Comparison of ENCODE assay signal across 8 mouse cellular contexts in the genomic region with DNA sequence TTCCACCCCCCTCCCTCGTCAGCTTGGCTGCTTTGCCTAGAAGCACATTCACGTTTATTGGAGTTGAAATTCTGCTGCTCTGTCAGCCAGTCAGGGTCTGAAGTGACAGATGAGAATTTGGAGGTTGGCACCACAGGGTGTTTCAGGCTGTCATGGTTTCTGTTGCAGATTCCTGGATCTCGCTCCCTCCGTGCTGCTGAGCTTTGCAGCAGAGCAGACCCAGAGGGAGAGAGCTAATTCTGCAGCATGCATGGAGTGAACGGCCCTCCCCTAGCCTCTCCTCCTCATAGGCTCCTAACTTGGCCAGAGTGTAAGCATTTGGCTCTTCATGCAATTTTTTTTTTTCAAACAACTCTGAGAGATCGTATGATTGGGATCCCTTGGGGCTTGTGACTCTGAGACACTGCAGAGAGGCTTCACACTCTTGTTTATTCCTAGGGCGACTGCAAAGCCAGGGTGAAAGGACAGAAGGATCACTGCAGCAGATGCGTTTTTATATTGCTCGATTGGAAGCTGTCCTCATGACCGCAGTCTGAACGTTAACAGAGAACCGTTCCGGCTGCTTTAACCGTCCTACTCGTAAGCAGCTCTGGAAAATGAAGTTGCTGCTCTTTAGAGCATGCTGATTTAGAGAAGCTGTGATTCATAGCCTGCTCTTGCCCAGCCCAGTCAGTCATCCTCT. TPM values are rescaled to one million over a fixed set of nuclear protein-coding genes. Genes with fewer than 3 reads are reported as not detected.
DNase-seq lines count a peak whose midpoint lies in the region; ATAC-seq lines count a peak whose summit lies in the region.

TSS of gene Sparcl1 (minus strand) at position 243 of the 682 bp plus-strand sequence.

- peak within 1 kb of the TSS; percentile 51 for H3K9ac ChIP-seq in embryonic facial prominence, embryonic 14.5 days (ENCODE audit: low read depth, low read length)
- H3K9ac ChIP-seq in limb, embryonic 12.5 days (replicated peaks): no peak within 1 kb of the TSS; the same call in 1 of the 2 replicates
- peak within 1 kb of the TSS; percentile 58 for H3K9ac ChIP-seq in neural tube, embryonic 14.5 days (replicated peaks; ENCODE audit: low read depth, low read length)

- H3K4me2 ChIP-seq in embryonic facial prominence, embryonic 14.5 days (ENCODE audit: low read depth, low read length): peak within 1 kb of the TSS; percentile 48
- peak within 1 kb of the TSS; percentile 41 for H3K4me2 ChIP-seq in limb, embryonic 12.5 days
- H3K4me2 ChIP-seq in neural tube, embryonic 14.5 days (ENCODE audit: low read depth, low read length): peak within 1 kb of the TSS; percentile 42

- H3K4me1 ChIP-seq in embryonic facial prominence, embryonic 14.5 days (ENCODE audit: control insufficient read depth, insufficient read depth, low read length): peaks cover 49% of the 10 kb centered on the region
- peaks cover 37% of the 10 kb centered on the region for H3K4me1 ChIP-seq in limb, embryonic 12.5 days (replicated peaks)
- H3K4me1 ChIP-seq in neural tube, embryonic 14.5 days (ENCODE audit: control insufficient read depth, insufficient read depth, low read length): peaks cover 29% of the 10 kb centered on the region

- peak; percentile 39; the same call in 1 of the 2 replicates for ATAC-seq in embryonic facial prominence, embryonic 14.5 days (ENCODE audit: low read depth)
- no peak; the same call in 1 of the 2 replicates for ATAC-seq in limb, embryonic 12.5 days (ENCODE audit: insufficient number of reproducible peaks, insufficient read depth, low FRiP score, low TSS enrichment, low read depth)
- ATAC-seq in neural tube, embryonic 14.5 days (ENCODE audit: low read depth): 0 out of 2 replicates have a peak, but pooled peaks have one; percentile 25

- 19% methylated on average over 15 of the region's 15 CpGs for WGBS in embryonic facial prominence, embryonic 14.5 days
- whole genome bisulfite sequencing in limb, embryonic 12.5 days: 19% methylated on average over 15 of the region's 15 CpGs
- WGBS in neural tube, embryonic 14.5 days: 4% methylated on average over 15 of the region's 15 CpGs

- H3K9me3 ChIP-seq in embryonic facial prominence, embryonic 14.5 days (ENCODE audit: control insufficient read depth, low read length): no peaks in the 10 kb centered on the region
- H3K9me3 ChIP-seq in limb, embryonic 12.5 days: no peaks in the 10 kb centered on the region
- H3K9me3 ChIP-seq in neural tube, embryonic 14.5 days (ENCODE audit: control insufficient read depth, low read length): no peaks in the 10 kb centered on the region

- peak within 1 kb of the TSS; percentile 78 for H3K27ac ChIP-seq in embryonic facial prominence, embryonic 14.5 days (replicated peaks; ENCODE audit: low read depth, low read length)
- H3K27ac ChIP-seq in limb, embryonic 12.5 days: peak within 1 kb of the TSS; percentile 62; the same call in 1 of the 2 replicates
- peak within 1 kb of the TSS; percentile 89 for H3K27ac ChIP-seq in neural tube, embryonic 14.5 days (ENCODE audit: low read depth, low read length)

- peak within 1 kb of the TSS; percentile 28 for H3K4me3 ChIP-seq in embryonic facial prominence, embryonic 14.5 days (ENCODE audit: low read depth, low read length)
- 0 out of 2 replicates have a peak within 1 kb of the TSS, but pooled peaks have one; percentile 8 for H3K4me3 ChIP-seq in limb, embryonic 12.5 days (replicated peaks)
- H3K4me3 ChIP-seq in neural tube, embryonic 14.5 days (ENCODE audit: low read depth, low read length): peak within 1 kb of the TSS; percentile 25

- peak; percentile 75 for DNase-seq in layer of hippocampus, adult 11-12 months (ENCODE audit: low spot score)
- no peak for DNase-seq in layer of hippocampus, adult 9-10 months (ENCODE audit: low spot score)
- peak; percentile 78 for DNase-seq in embryonic facial prominence, embryonic 14.5 days (ENCODE audit: low spot score)
- peak; percentile 81 for DNase-seq in heart, adult 8-10 months (ENCODE audit: low spot score)
- peak; percentile 25 for DNase-seq in kidney, adult 9 months
- DNase-seq in natural killer cell, adult 2 months (ENCODE audit: low spot score in 2 of 2): no peak

- no peaks in the 10 kb centered on the region for H3K27me3 ChIP-seq in embryonic facial prominence, embryonic 14.5 days (replicated peaks; ENCODE audit: control insufficient read depth, insufficient read depth, low read length)
- H3K27me3 ChIP-seq in limb, embryonic 12.5 days: no peaks in the 10 kb centered on the region
- no peaks in the 10 kb centered on the region for H3K27me3 ChIP-seq in neural tube, embryonic 14.5 days (ENCODE audit: control insufficient read depth, insufficient read depth, low read length)

- H3K36me3 ChIP-seq in embryonic facial prominence, embryonic 14.5 days (ENCODE audit: control insufficient read depth, insufficient read depth, low read length): no peaks in the 10 kb centered on the region
- no peaks in the 10 kb centered on the region for H3K36me3 ChIP-seq in limb, embryonic 12.5 days
- H3K36me3 ChIP-seq in neural tube, embryonic 14.5 days (ENCODE audit: control insufficient read depth, insufficient read depth, low read length): no peaks in the 10 kb centered on the region

RNA-seq across cellular contexts. Expression of gene Sparcl1, which starts in this region (rescaled TPM):
- polyA plus RNA-seq in embryonic facial prominence, embryonic 14.5 days (2014; fragmentation: Nextera tagmentation; extraction: Ambion mirVana): 108 and 117 TPM in 2 replicates
- total RNA-seq in heart, adult 8-10 months (2022): 100 to 1,000 TPM; 165 to 223 (median 203) TPM
- polyA plus RNA-seq in limb, embryonic 12.5 days (2016; fragmentation: Nextera tagmentation; extraction: Ambion mirVana): 27.2 and 28.2 TPM in 2 replicates
- 360 and 427 TPM in 2 replicates for polyA plus RNA-seq in neural tube, embryonic 14.5 days (2014; fragmentation: Nextera tagmentation; extraction: Ambion mirVana)

Comparison
In these comparisons a context has a peak if more than half of its experiments do, and no peak if none do; other contexts are left out.
1. DNase-seq: peak in layer of hippocampus, adult 11-12 months (single experiment), embryonic facial prominence, embryonic 14.5 days (single experiment), heart, adult 8-10 months (single experiment) and kidney, adult 9 months (single experiment); none in layer of hippocampus, adult 9-10 months (single experiment) and natural killer cell, adult 2 months (0 of 2).
2. Peak in every context shown above with its lines, with median percentiles within 50 percentile points of each other: H3K27ac ChIP-seq, H3K4me2 ChIP-seq and H3K4me3 ChIP-seq.